Mouse (Mus musculus) heart, embryonic 15.5 days (tissue): ENCODE measurements around the gene Brsk1. TPM values are rescaled to one million over a fixed set of nuclear protein-coding genes. Genes with fewer than 3 reads are reported as not detected.
A peak's percentile ranks its signal among the peaks of the same experiment; 100 is the strongest.

Source experiments
- ATAC-seq: fragments of 200-750 bp; cut with Nextera tagmentation; replicated peaks from 2 replicates; pipeline ENCODE4 v1.8.0; 2017; ENCODE audit warnings: low read depth, moderate TSS enrichment; ENCODE audit not compliant: insufficient number of reproducible peaks, insufficient read depth, low FRiP score
- H3K27ac ChIP-seq: fragments of 300-500 bp; sonication (generic); 2 replicates; pipeline ENCODE4 v1.5.1; 2015; ENCODE audit warnings: mild to moderate bottlenecking, inconsistent platforms
- H3K27me3 ChIP-seq: fragments of 300-500 bp; sonication (generic); 2 replicates; pipeline ENCODE4 v1.6.1; 2015; ENCODE audit warnings: inconsistent platforms
- H3K36me3 ChIP-seq: fragments of 300-500 bp; sonication (generic); 2 replicates; pipeline ENCODE4 v1.6.1; 2015; ENCODE audit warnings: mild to moderate bottlenecking, inconsistent platforms
- H3K4me1 ChIP-seq: fragments of 300-500 bp; sonication (generic); replicated peaks from 2 replicates; pipeline ENCODE4 v1.6.1; 2015; ENCODE audit warnings: inconsistent platforms
- H3K4me2 ChIP-seq: fragments of 300-500 bp; sonication (generic); 2 replicates; pipeline ENCODE4 v1.6.1; 2015; ENCODE audit warnings: inconsistent platforms, mild to moderate bottlenecking, moderate library complexity
- H3K4me3 ChIP-seq: fragments of 300-500 bp; sonication (generic); 2 replicates; pipeline ENCODE4 v1.5.1; 2015; ENCODE audit warnings: mild to moderate bottlenecking, inconsistent platforms
- H3K9ac ChIP-seq: fragments of 300-500 bp; sonication (generic); 2 replicates; pipeline ENCODE4 v1.6.1; 2015; ENCODE audit warnings: mild to moderate bottlenecking, inconsistent platforms
- H3K9me3 ChIP-seq: fragments of 300-500 bp; sonication (generic); replicated peaks from 2 replicates; pipeline ENCODE4 v1.6.1; 2016; ENCODE audit warnings: inconsistent platforms
- whole genome bisulfite sequencing: fragments of 180-500 bp; shearing (Covaris S2); methylation state at CpG from one replicate; pipeline ENCODE4 v1.1.7; 2015; ENCODE audit warnings: mixed read lengths; 5-methylcytosine and 5-hydroxymethylcytosine counted together
- polyA plus RNA-seq: library from polyadenylated mRNA; unstranded; fragments of >200 nt; fragmentation: Nextera tagmentation; extraction: Ambion mirVana; gene quantifications from 2 replicates; pipeline ENCODE4 v1.2.1, GENCODE M21; 2015

Gene Brsk1
- polyA plus RNA-seq, 1 experiment from 2014 or later: 0.79 TPM

DNA sequence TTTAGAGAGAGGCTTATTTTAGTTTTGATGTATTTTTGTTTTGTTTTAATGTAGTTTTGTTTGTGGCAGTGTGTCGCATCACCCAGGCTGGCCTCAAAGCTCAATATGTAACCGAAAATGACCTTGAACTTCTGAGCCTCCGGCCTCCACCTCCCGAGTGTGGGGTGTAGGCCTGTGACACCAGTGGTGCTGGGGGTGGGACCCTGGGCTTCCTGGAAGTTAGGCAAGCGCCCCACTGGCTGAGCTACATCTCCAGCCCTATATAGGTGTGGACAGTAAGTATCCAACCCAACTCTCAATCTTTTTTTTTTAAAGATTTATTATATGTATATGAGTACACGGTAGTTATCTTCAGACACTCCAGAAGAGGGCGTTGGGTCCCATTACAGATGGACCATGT is 12.8 kb downstream of the Brsk1 start:
- peaks cover 31% of the 10 kb centered on the region; the same call in 1 of the 2 replicates for H3K36me3 ChIP-seq
- H3K27me3 ChIP-seq: no peaks in the 10 kb centered on the region
- 92% methylated on average over 7 of the region's 7 CpGs for WGBS
- no peak overlapping the region for H3K27ac ChIP-seq
- no peak overlapping the region for H3K9ac ChIP-seq
- H3K4me3 ChIP-seq: no peak overlapping the region
- no peak overlapping the region for H3K4me2 ChIP-seq
- no peak for ATAC-seq
- H3K4me1 ChIP-seq: no peaks in the 10 kb centered on the region
- H3K9me3 ChIP-seq: no peaks in the 10 kb centered on the region

DNA sequence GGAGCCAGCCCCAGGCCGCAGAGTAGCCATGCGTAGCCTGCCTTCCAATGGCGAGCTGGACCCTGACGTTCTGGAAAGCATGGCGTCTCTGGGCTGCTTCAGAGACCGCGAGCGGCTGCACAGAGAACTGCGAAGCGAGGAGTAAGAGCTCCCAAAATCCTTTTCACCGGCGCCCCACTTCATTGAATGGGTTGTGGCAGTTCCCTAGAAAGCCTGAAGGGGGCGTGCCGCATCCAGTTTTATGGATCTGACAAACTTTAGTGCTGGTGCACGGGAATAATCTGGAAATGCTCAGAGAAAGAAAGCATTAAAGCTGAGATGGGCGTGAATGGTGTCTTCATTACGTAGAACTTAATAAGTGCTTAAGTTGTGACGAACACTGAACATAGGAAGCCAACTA is 14.7 kb downstream of the Brsk1 start:
- Histone ChIP-seq H3K27me3 (no peaks in the 10 kb centered on the region), H3K9ac (no peak overlapping the region), H3K4me3 (no peak overlapping the region), H3K4me1 (no peaks in the 10 kb centered on the region), H3K27ac (no peak overlapping the region), H3K36me3 (peaks cover 40% of the 10 kb centered on the region; the same call in 1 of the 2 replicates), H3K4me2 (no peak overlapping the region), H3K9me3 (no peaks in the 10 kb centered on the region)
- no peak for ATAC-seq
- 49% methylated on average over 18 of the region's 18 CpGs for WGBS

DNA sequence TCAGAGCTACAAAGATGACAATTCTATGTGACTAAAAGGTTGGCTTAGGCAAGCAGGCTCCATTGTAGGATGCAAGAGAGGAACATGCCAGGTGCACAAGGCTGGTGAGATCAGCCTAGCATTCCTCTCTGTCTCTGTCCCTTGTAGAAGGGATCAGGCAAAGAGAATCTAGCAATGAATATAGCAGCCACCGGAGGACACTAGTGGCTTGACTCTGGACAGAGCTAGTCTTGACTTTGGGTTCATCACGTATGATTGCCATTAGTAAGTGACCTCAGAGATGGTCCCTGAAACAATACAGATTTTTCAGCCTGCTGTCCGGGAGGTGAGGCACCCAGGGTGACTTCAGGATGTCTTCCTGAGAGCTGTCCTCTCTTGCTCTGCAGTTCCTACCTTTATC is 22.2 kb downstream of the Brsk1 start:
- Histone ChIP-seq H3K4me3 (no peak overlapping the region), H3K36me3 (peaks cover 25% of the 10 kb centered on the region; the same call in 1 of the 2 replicates), H3K4me1 (no peaks in the 10 kb centered on the region), H3K4me2 (no peak overlapping the region), H3K9me3 (no peaks in the 10 kb centered on the region), H3K9ac (no peak overlapping the region), H3K27me3 (no peaks in the 10 kb centered on the region), H3K27ac (no peak overlapping the region)
- no peak for ATAC-seq
- 71% methylated on average over 3 of the region's 3 CpGs for WGBS

DNA sequence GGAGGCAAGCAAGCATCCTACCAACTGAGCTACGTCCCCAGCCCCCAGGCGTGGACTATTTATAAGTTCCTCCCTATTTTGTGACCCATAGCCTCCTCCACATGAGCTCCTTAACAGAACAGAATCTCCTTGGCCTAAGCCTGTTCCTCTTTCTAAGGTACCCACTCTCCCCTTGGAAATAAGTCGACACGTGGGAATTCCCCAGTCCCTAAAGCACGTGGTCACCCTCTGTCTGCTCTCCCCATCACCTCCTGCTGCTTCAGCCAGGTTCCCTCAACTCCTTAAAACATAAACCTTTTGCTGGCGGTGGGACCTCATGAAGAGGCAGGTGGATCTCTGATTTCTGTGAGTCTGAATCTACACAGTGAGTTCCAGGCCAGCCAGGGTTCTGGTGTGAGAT is 26.6 kb downstream of the Brsk1 start:
- WGBS: 56% methylated on average over 6 of the region's 6 CpGs
- H3K4me2 ChIP-seq: no peak overlapping the region
- H3K9ac ChIP-seq: no peak overlapping the region
- H3K27me3 ChIP-seq: no peaks in the 10 kb centered on the region
- no peaks in the 10 kb centered on the region for H3K36me3 ChIP-seq
- no peak overlapping the region for H3K4me3 ChIP-seq
- H3K27ac ChIP-seq: no peak overlapping the region
- no peak for ATAC-seq
- no peaks in the 10 kb centered on the region for H3K9me3 ChIP-seq
- H3K4me1 ChIP-seq: no peaks in the 10 kb centered on the region

DNA sequence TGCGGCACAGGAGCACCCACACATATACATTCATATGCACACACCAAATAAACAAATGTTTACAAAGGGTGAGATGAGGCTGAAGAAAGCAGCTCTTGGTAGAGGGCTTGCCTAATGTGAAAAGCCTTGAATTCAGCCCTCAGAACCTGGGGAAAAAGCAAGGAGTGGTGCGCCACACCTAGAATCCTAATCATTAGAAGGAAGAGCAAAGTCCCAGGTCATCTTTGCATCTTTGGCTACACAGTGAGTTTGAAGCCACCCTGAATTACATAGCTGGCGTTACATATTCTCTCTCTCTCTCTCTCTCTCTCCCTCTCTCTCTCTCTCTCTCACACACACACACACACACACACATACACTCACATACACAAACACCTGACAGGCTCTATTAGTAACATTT is 28.9 kb downstream of the Brsk1 start:
- no peak overlapping the region for H3K4me3 ChIP-seq
- 93% methylated on average over 3 of the region's 3 CpGs for WGBS
- no peak overlapping the region for H3K9ac ChIP-seq
- no peaks in the 10 kb centered on the region for H3K4me1 ChIP-seq
- H3K27ac ChIP-seq: no peak overlapping the region
- H3K9me3 ChIP-seq: no peaks in the 10 kb centered on the region
- H3K27me3 ChIP-seq: no peaks in the 10 kb centered on the region
- H3K36me3 ChIP-seq: no peaks in the 10 kb centered on the region
- no peak for ATAC-seq
- H3K4me2 ChIP-seq: no peak overlapping the region

DNA sequence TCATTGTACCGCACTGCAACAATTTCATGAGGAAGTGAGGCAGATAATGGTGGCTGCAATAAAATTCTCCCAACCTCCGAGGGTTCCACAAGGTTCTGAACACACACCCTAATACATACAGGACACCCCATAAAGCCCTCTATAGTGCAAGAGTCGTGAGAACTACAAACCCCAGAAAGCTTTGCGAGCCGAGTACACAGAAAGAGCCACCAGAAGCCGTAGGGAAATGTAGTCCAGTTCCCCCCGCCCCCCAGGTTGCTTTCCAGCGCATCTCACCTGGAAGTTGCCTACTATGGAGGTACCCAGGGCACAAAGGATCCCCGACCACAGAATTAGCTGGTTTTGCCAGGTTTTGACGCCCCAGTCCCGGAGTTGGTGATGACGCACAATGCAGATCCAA is 33.1 kb downstream of the Brsk1 start:
- Histone ChIP-seq H3K4me3 (peak overlapping the region; percentile 28), H3K4me1 (no peaks in the 10 kb centered on the region), H3K27ac (no peak overlapping the region), H3K36me3 (no peaks in the 10 kb centered on the region), H3K27me3 (no peaks in the 10 kb centered on the region), H3K9ac (no peak overlapping the region), H3K9me3 (no peaks in the 10 kb centered on the region), H3K4me2 (peak overlapping the region; percentile 56)
- WGBS: 35% methylated on average over 12 of the region's 12 CpGs
- ATAC-seq: no peak

DNA sequence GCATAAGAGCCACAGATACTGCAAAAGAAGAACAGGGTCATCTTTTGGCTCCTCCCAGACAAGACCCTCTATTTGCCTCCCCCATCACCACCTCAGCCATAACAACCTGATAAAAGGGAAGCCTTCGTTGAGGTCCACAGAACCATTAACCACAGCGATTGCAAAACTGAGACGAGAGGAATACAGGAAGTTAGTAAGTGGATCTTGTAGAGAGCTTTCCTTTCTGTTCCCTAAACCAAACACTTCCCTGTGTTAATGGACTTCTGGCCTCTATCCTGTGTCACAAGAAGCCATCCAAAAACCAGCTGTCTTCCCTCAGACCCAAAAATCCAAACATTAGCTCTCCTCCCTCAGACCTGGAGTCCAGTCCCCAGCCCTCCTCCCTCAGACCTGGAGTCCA is 34.0 kb downstream of the Brsk1 start:
- Histone ChIP-seq H3K4me1 (no peaks in the 10 kb centered on the region), H3K4me3 (no peak overlapping the region), H3K9ac (no peak overlapping the region), H3K27me3 (no peaks in the 10 kb centered on the region), H3K4me2 (no peak overlapping the region), H3K27ac (no peak overlapping the region), H3K9me3 (no peaks in the 10 kb centered on the region), H3K36me3 (no peaks in the 10 kb centered on the region)
- WGBS: 51% methylated on average over 3 of the region's 3 CpGs
- no peak for ATAC-seq

DNA sequence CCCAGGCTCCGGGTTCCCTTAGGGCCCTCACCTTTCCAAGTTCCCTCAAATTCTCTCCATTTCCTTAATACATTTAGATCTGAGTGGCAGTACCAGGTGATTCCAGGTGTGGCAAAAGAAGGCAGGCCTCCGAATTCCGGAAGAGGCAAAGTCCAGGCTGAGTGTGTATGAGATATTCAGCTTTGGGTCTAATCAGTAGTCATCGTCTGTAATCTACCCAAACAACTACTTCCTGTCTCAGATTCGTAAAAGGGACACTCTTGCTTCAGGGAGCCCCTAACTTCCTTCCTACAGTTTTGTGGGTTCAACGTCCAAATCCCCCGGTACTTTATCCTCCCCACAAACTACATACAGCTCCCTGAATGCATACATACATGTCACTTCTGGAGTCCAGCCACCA is 34.8 kb downstream of the Brsk1 start, which contains the start of gene Tmem150b:
Gene Tmem150b, minus strand, starts transcription at position 81 of the 400 bp plus-strand sequence.
- no peak within 1 kb of the TSS for H3K4me3 ChIP-seq
- H3K27me3 ChIP-seq: no peaks in the 10 kb centered on the region
- no peak within 1 kb of the TSS for H3K9ac ChIP-seq
- no peak for ATAC-seq
- H3K4me2 ChIP-seq: peak within 1 kb of the TSS; percentile 56; the same call in 1 of the 2 replicates
- no peaks in the 10 kb centered on the region for H3K9me3 ChIP-seq
- no peaks in the 10 kb centered on the region for H3K36me3 ChIP-seq
- no peaks in the 10 kb centered on the region for H3K4me1 ChIP-seq
- WGBS: 54% methylated on average over 7 of the region's 7 CpGs
- no peak within 1 kb of the TSS for H3K27ac ChIP-seq

DNA sequence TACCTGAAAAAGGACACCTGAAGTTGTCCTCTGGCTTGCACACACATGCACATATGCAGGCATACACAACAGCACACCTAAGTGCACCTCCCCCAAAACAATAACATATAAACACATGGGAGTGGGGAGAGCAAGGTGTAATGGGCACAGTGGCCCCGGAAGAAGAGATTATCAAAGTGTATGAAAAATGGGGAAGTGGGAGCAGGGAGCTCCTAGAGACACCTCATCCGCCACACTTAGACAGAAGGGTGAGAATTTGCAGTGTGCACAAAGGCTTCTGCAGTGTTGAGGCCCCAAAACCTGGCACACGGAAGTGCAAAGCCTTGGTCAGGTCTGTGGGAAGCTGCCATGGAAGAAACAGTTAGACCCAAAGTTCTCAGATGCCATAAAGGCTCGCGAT is 40.7 kb downstream of the Brsk1 start:
- WGBS: 73% methylated on average over 5 of the region's 5 CpGs
- Histone ChIP-seq H3K4me3 (no peak overlapping the region), H3K9ac (no peak overlapping the region), H3K4me2 (no peak overlapping the region), H3K36me3 (no peaks in the 10 kb centered on the region), H3K27ac (no peak overlapping the region), H3K9me3 (no peaks in the 10 kb centered on the region), H3K4me1 (no peaks in the 10 kb centered on the region), H3K27me3 (no peaks in the 10 kb centered on the region)
- no peak for ATAC-seq

DNA sequence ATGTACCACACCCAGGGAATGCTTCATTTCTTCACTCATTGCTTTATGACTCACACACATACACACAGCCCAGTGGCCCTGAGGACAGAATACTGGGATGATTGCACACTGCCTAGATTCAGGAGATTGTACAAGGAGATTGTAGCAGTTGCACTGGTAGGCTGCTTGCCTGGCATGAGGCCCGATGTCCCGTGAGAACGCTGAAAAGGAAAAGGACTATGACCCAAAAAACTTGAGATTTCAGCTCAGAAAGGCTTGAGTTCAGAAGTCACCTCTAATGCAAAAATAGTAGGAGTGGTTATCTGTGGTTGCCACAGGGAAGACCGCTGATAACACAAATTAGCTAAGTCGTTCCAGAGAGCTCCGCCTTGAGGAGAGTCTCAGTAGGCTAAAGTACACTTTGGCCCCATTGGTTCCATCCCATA is 42.6 kb downstream of the Brsk1 start:
- H3K9ac ChIP-seq: no peak overlapping the region
- no peak overlapping the region for H3K4me3 ChIP-seq
- 47% methylated on average over 6 of the region's 6 CpGs for WGBS
- no peak for ATAC-seq
- no peaks in the 10 kb centered on the region for H3K36me3 ChIP-seq
- H3K9me3 ChIP-seq: no peaks in the 10 kb centered on the region
- H3K4me1 ChIP-seq: no peaks in the 10 kb centered on the region
- no peak overlapping the region for H3K4me2 ChIP-seq
- H3K27ac ChIP-seq: no peak overlapping the region
- H3K27me3 ChIP-seq: no peaks in the 10 kb centered on the region

DNA sequence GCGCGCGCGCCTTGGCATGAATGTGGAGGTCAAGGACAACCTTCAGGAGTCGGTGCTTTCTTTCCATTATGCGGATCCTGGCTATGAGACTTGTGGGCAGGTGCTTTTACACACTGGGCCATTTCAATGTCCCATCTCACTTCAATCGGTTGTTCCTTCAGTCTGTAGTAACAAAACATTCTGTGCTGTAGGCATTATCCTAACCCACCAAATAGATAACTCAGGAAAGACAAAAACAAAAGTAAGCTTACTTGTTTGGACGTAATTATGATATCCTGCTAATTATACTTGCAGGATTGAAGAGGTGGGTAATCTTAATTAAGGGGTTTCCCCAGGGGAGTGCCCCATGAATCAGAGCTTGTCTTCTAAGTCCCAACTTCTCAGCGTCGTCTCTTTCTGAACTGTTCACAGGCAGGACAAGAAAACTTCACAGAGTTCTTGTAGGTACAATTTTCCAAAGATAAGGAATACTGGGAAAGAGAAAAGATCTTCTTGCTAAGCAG is 48.7 kb downstream of the Brsk1 start:
- Histone ChIP-seq H3K4me2 (peak overlapping the region; percentile 69), H3K36me3 (no peaks in the 10 kb centered on the region; the same call in 1 of the 2 replicates), H3K27ac (peak overlapping the region; percentile 73), H3K9ac (0 out of 2 replicates have a peak overlapping the region, but pooled peaks have one; percentile 13), H3K4me1 (peaks cover 28% of the 10 kb centered on the region), H3K4me3 (peak overlapping the region; percentile 46), H3K27me3 (no peaks in the 10 kb centered on the region), H3K9me3 (no peaks in the 10 kb centered on the region)
- 51% methylated on average over 10 of the region's 10 CpGs for WGBS
- no peak for ATAC-seq

DNA sequence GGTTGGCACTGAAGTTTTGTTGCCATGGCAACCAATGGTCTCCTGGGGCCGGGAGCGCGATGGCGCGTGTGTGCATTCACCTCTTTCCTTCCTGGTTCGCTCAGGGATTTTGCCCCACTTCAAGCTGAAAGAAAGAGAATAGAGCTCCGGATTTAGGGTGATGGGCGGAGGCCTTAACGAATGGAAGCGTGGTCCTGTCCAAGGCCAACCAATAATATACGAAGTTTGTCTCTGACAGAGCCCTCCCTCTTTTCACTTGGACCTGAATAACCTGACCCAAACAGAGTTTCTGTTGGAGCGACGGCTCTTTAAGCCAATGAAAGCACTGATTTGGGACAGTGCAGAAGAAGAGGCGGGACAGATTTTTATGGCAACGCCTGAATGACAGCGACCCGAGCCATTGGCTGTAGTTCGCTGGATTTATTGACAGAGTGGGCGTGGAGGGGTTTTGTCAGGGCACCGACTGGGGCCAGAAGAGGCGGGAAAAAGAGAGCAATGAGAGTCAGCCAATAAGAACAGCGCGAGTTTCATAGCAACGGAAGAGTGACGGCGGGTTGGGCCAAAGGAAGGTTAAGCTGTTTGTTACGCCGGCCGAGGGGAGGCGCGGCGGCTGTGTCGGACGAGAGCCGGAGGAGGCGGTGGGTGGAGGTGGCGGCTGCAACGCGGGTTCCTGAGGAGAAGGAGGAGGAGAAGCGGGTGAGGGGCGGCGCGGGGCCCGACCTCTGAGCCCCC is 49.3 kb downstream of the Brsk1 start, which contains the start of gene Kmt5c:
Gene Kmt5c, plus strand, starts transcription at position 572 of the 732 bp plus-strand sequence.
- WGBS: under 1% methylated on average over 40 of the region's 44 CpGs

More for the DNA sequence above, 49.3 kb downstream of the Brsk1 start, which contains the start of gene Kmt5c:
- Histone ChIP-seq H3K27ac (peak within 1 kb of the TSS; percentile 89), H3K4me1 (peaks cover 28% of the 10 kb centered on the region), H3K36me3 (peaks cover 6% of the 10 kb centered on the region; the same call in 1 of the 2 replicates), H3K27me3 (no peaks in the 10 kb centered on the region), H3K4me2 (peak within 1 kb of the TSS; percentile 80), H3K9me3 (no peaks in the 10 kb centered on the region), H3K4me3 (peak within 1 kb of the TSS; percentile 68), H3K9ac (peak within 1 kb of the TSS; percentile 76)
- ATAC-seq: peak; percentile 95
